Mouse (Mus musculus) liver, postnatal 0 days (tissue): ENCODE data around the gene Tcf7l2.

Experiments used
- CTCF ChIP-seq: sonication (generic); IDR thresholded peaks from 2 replicates; pipeline ENCODE4 v1.5.1; 2016; ENCODE audit warnings: antibody characterized with exemption, low read depth
- EP300 ChIP-seq: IDR thresholded peaks from 2 replicates; pipeline ENCODE4 v1.6.1; 2016; ENCODE audit warnings: antibody characterized with exemption, low read depth, mild to moderate bottlenecking

- TF ChIP-seq CTCF (no peak), EP300 (no peak)
Observed at GRCm38 (mm10) chr19:55871496-55871895, 129.9 kb downstream of the Tcf7l2 start.
